Mouse (Mus musculus) ZHBTc4 (cell line): Measurements from ENCODE around the gene Tmem163.
A peak's percentile ranks its signal among the peaks of the same experiment; 100 is the strongest.

Source experiments
- DNase-seq: peaks from one replicate; pipeline ENCODE4 v3.0.0-alpha.2; 2011; ENCODE audit warnings: low read depth, low spot score

The Tmem163 gene

GRCm38 (mm10) chr1:127437091-127437490 lies 242.3 kb downstream of the Tmem163 start:
- peak; percentile 62 for DNase-seq
